Mouse (Mus musculus) ES-Bruce4 (cell line): ENCODE results near the gene Arfgap2. TPM values are rescaled to one million over a fixed set of nuclear protein-coding genes. Genes with fewer than 3 reads are reported as not detected.
A peak's percentile ranks its signal among the peaks of the same experiment; 100 is the strongest.

Source experiments
- H3K27ac ChIP-seq: 2 replicates; pipeline ENCODE4 v1.5.1; 2012; ENCODE audit warnings: low read length, inconsistent platforms; ENCODE audit not compliant: insufficient read depth
- H3K27me3 ChIP-seq: 2 replicates; pipeline ENCODE4 v1.6.1; 2012; ENCODE audit warnings: mild to moderate bottlenecking, low read length, inconsistent platforms; ENCODE audit not compliant: control insufficient read depth, poor library complexity, insufficient read depth, severe bottlenecking
- H3K36me3 ChIP-seq: 2 replicates; pipeline ENCODE4 v1.6.1; 2012; ENCODE audit warnings: inconsistent platforms, mild to moderate bottlenecking, low read length, moderate library complexity; ENCODE audit not compliant: control insufficient read depth, poor library complexity, insufficient read depth, severe bottlenecking
- H3K4me1 ChIP-seq: one replicate; pipeline ENCODE4 v1.8.1; 2011; ENCODE audit warnings: low read length; ENCODE audit not compliant: control insufficient read depth, insufficient read depth
- H3K4me3 ChIP-seq: 2 replicates; pipeline ENCODE4 v1.5.1; 2011; ENCODE audit warnings: low read depth, mild to moderate bottlenecking, low read length
- H3K9ac ChIP-seq: 2 replicates; pipeline ENCODE4 v1.6.1; 2012; ENCODE audit warnings: low read depth, mild to moderate bottlenecking, inconsistent platforms; ENCODE audit not compliant: poor library complexity, severe bottlenecking
- H3K9me3 ChIP-seq: replicated peaks from 2 replicates; pipeline ENCODE4 v1.6.1; 2012; ENCODE audit warnings: mild to moderate bottlenecking, low read length, inconsistent platforms; ENCODE audit not compliant: control insufficient read depth, poor library complexity, insufficient read depth, severe bottlenecking
- CTCF ChIP-seq: IDR thresholded peaks from one replicate; pipeline ENCODE4 v1.8.1; 2011; ENCODE audit warnings: low read depth, low read length
- EP300 ChIP-seq: IDR thresholded peaks from 2 replicates; pipeline ENCODE4 v1.6.1; 2011; ENCODE audit warnings: low read depth, low read length; ENCODE audit not compliant: insufficient read depth
- POLR2A ChIP-seq: IDR thresholded peaks from one replicate; pipeline ENCODE4 v1.8.1; 2011; ENCODE audit warnings: low read length; ENCODE audit not compliant: insufficient read depth
- polyA plus RNA-seq: library from polyadenylated mRNA; stranded (reverse); fragments of >200 nt; gene quantifications from 2 replicates; pipeline ENCODE4 v1.2.4, GENCODE M21; 2011; ENCODE audit warnings: low read depth; ENCODE audit not compliant: missing spikeins, insufficient read depth, insufficient read length

Gene Arfgap2
- polyA plus RNA-seq, 1 experiment = 35.3 TPM

DNA sequence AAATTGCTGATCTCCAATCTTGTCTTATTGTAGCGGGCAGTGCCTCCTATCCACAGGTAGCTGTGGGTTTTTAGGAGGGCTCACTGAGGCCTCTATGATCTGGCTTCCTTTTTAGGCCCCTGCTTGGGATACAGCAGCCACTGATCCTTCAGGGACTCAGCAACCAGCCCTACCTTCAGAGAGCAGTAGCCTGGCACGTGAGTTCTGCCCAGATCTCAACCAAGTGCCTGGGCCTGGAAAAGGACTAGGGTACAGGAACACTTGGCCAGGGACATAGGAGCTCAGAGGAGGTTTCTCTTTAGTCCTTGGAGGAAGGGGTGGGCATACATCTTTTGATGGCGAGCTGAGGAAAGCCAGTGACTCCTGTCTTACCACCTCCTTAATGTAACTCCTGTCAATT, 3.3 kb downstream of the Arfgap2 start:
- Histone ChIP-seq H3K4me3 (no peak overlapping the region), H3K9ac (no peak overlapping the region), H3K27ac (no peak overlapping the region), H3K36me3 (peaks cover 30% of the 10 kb centered on the region), H3K9me3 (no peaks in the 10 kb centered on the region), H3K27me3 (no peaks in the 10 kb centered on the region), H3K4me1 (no peaks in the 10 kb centered on the region)
- TF ChIP-seq EP300 (no peak), CTCF (no peak), POLR2A (no peak)

DNA sequence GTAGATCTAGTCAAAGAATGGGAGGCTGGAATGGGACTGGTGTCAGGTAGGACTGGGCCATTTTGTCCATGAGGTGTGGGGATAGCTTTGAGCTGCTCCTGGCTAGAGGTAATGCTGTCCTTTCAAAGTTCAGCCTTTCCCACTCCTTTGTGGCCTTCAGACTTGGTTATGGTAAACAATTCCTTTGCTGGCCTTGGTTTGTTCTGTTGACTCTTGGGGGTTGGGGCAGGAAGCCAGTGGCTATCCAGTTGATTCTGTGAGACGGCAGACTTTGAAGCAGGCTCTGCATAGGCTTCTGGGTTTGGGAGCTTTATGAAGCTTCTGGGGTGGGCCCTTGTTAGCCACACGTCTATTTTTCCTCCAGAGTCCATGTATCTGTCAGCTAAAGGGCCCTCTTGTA, 3.9 kb downstream of the Arfgap2 start:
- no peak for TF ChIP-seq POLR2A
- no peak for TF ChIP-seq CTCF
- TF ChIP-seq EP300 = no peak
- Histone ChIP-seq H3K9ac (no peak overlapping the region), H3K27ac (no peak overlapping the region), H3K9me3 (no peaks in the 10 kb centered on the region), H3K4me1 (no peaks in the 10 kb centered on the region), H3K36me3 (peaks cover 37% of the 10 kb centered on the region), H3K4me3 (no peak overlapping the region), H3K27me3 (no peaks in the 10 kb centered on the region)

DNA sequence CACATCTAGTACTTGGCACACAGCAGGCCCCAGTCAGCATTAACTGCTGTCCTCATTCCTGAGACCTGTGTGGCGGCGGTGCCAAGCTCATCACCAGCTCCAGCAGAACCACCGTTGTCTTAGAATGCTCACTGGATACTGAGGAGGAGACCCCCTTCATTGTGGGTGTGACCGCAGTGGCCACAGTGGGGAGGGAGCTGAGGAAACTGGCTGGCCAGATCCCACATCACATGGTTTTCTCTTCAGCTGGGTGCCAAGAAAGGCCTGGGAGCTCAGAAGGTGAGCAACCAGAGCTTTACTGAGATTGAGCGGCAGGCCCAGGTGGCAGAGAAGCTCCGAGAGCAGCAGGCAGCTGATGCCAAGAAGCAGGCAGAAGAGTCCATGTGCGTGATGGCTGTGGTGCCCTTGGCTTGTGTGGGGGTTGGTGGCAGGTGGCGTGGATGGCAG, 4.9 kb downstream of the Arfgap2 start:
- no peaks in the 10 kb centered on the region for H3K4me1 ChIP-seq
- H3K27ac ChIP-seq = no peak overlapping the region
- peaks cover 43% of the 10 kb centered on the region for H3K36me3 ChIP-seq
- no peak overlapping the region for H3K9ac ChIP-seq
- H3K9me3 ChIP-seq = no peaks in the 10 kb centered on the region
- TF ChIP-seq CTCF (no peak), EP300 (no peak), POLR2A (no peak)
- H3K4me3 ChIP-seq = no peak overlapping the region
- no peaks in the 10 kb centered on the region for H3K27me3 ChIP-seq

DNA sequence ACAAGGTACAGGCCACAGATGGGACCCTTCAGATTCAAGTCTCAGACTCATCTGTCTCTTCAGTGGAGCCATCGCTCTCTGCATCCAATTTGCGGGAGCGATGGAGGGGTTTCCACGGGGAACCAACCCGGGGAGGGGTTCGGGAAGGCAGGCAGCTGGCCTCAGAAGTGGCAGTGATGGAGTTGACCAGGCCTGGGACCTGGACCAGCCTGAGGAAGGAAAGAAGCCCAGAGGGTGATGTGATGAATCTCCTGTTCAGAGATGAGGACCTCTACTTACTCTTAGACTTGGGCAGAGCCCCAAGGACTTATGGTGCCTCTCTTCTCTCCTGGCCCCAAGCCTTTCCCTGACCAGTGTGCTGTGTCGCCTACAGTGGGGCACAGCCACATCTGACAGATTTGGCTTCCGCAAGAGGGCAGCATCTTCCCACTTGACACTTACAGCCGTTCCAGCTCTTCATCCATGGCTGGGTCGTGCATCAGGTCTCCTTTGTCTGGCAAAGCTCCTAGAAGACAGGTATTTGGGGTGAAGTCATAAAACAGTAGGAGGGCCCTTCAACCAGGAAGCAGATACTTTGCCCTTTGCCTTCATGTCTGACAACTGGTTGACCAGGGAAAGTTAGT, 14.1 kb downstream of the Arfgap2 start:
- Histone ChIP-seq H3K27me3 (no peaks in the 10 kb centered on the region), H3K9ac (no peak overlapping the region), H3K4me1 (no peaks in the 10 kb centered on the region), H3K9me3 (no peaks in the 10 kb centered on the region), H3K27ac (no peak overlapping the region), H3K36me3 (peaks cover 11% of the 10 kb centered on the region), H3K4me3 (no peak overlapping the region)
- TF ChIP-seq EP300 (no peak), CTCF (peak; percentile 75), POLR2A (no peak)

DNA sequence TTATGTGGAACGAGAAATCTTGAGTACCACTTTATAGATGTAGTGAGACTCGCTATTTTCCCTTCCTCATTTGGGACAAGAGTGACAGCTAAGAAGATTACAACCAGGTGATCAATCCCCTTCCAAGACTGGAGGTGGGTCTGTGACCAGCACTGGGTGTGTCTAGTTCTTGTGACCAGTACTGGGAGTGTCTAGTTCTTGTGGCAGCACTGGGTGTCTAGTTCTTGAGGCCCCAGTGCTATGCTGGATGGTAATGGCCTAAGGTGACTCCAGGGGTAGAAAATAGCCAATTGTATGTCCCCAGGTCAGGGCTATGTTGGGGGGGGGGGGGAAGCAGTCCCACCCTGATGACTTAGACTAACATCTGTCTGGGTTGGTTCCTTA, 14.6 kb downstream of the Arfgap2 start:
- no peaks in the 10 kb centered on the region for H3K27me3 ChIP-seq
- no peak for TF ChIP-seq CTCF
- no peak for TF ChIP-seq EP300
- TF ChIP-seq POLR2A = no peak
- H3K36me3 ChIP-seq = peaks cover 7% of the 10 kb centered on the region

DNA sequence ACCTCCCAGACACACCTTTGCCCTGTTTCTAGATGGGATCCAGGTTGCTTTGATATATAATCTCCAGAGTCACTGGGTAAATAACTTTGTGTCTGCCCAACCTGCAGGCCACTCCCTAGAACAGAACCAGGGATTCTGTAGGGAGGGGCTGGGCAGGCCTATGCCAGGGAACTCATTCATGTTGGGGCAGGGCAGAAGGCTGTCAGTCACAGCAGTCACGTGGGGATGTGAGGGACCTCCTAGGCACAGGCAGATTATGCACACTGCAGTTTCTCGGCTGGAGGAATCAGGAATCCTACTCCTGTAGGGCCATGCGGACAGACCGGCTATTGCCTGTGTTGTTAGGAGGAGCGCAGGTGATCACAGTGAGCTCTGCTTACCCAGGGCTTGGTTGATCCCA, 16.6 kb downstream of the Arfgap2 start:
- Histone ChIP-seq H3K9ac (no peak overlapping the region), H3K4me1 (no peaks in the 10 kb centered on the region), H3K27me3 (no peaks in the 10 kb centered on the region), H3K36me3 (no peaks in the 10 kb centered on the region), H3K9me3 (no peaks in the 10 kb centered on the region), H3K27ac (no peak overlapping the region), H3K4me3 (no peak overlapping the region)
- TF ChIP-seq POLR2A (no peak), EP300 (no peak), CTCF (no peak)

More for the DNA sequence above, 14.6 kb downstream of the Arfgap2 start:
- Histone ChIP-seq H3K27ac (no peak overlapping the region), H3K9me3 (no peaks in the 10 kb centered on the region), H3K9ac (no peak overlapping the region), H3K4me3 (no peak overlapping the region), H3K4me1 (no peaks in the 10 kb centered on the region)
